Mouse (Mus musculus) liver, adult 2 months (tissue): ENCODE measurements at regions not wholly inside any gene's neighbourhood (a gene's known extent, or its start where the extent isn't known, plus 50 kb on each side); places are given as distances from the start of the nearest gene placed in this dataset.

ENCODE experiments used
- CTCF ChIP-seq: fragments of 200-500 bp; IDR thresholded peaks from 2 replicates; pipeline ENCODE4 v1.5.1; 2011; ENCODE audit warnings: low read depth, low read length, control low read depth
- POLR2A ChIP-seq: fragments of 200-500 bp; IDR thresholded peaks from 2 replicates; pipeline ENCODE4 v1.6.1; 2011; ENCODE audit warnings: low read length, control low read depth; ENCODE audit not compliant: insufficient read depth; ENCODE audit errors: extremely low read depth

DNA sequence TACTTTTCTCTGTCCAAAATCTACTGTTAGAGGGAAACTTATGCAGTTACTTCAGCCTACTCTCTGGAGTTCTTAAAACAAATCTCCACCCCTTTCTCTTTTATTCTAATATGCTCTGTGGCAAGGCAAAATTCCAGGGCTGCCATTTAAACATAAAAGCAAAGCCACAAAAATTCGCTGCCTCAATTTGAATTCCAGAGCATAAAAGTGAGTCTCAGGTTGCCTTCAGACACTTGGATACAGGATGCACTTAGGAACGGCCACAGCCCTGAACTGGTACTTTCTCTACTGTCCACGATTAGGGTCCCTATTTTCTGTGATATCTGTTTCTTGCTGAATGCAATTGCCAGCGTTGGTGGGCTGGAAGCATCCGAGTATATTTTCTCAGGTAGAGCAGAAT, 330.9 kb upstream of the Btbd3 start:
- no peak for TF ChIP-seq CTCF
- TF ChIP-seq POLR2A = no peak
